Mouse (Mus musculus) neural tube, embryonic 12.5 days (tissue): ENCODE results near the gene Umps. TPM values are rescaled to one million over a fixed set of nuclear protein-coding genes. Genes with fewer than 3 reads are reported as not detected.
A peak's percentile ranks its signal among the peaks of the same experiment; 100 is the strongest.

Source experiments
- ATAC-seq: fragments of 200-750 bp; cut with Nextera tagmentation; 2 replicates; pipeline ENCODE4 v1.8.0; 2017; ENCODE audit warnings: low read depth, mild to moderate bottlenecking, moderate TSS enrichment, moderate library complexity; ENCODE audit not compliant: low FRiP score
- H3K27ac ChIP-seq: fragments of 300-500 bp; sonication (generic); 2 replicates; pipeline ENCODE4 v1.5.1; 2016
- H3K27me3 ChIP-seq: fragments of 300-500 bp; sonication (generic); replicated peaks from 2 replicates; pipeline ENCODE4 v1.6.1; 2016; ENCODE audit warnings: mild to moderate bottlenecking
- H3K36me3 ChIP-seq: fragments of 300-500 bp; sonication (generic); 2 replicates; pipeline ENCODE4 v1.6.1; 2016; ENCODE audit warnings: mild to moderate bottlenecking
- H3K4me1 ChIP-seq: fragments of 300-500 bp; sonication (generic); 2 replicates; pipeline ENCODE4 v1.6.1; 2016
- H3K4me2 ChIP-seq: fragments of 300-500 bp; sonication (generic); replicated peaks from 2 replicates; pipeline ENCODE4 v1.6.1; 2016; ENCODE audit warnings: mild to moderate bottlenecking
- H3K4me3 ChIP-seq: fragments of 300-500 bp; sonication (generic); 2 replicates; pipeline ENCODE4 v1.5.1; 2016
- H3K9ac ChIP-seq: fragments of 300-500 bp; sonication (generic); 2 replicates; pipeline ENCODE4 v1.6.1; 2016; ENCODE audit warnings: mild to moderate bottlenecking
- H3K9me3 ChIP-seq: fragments of 300-500 bp; sonication (generic); 2 replicates; pipeline ENCODE4 v1.6.1; 2016; ENCODE audit warnings: mild to moderate bottlenecking
- WGBS: fragments of 180-500 bp; shearing (Covaris S2); methylation state at CpG from one replicate; pipeline ENCODE4 v1.1.7; 2016; 5-methylcytosine and 5-hydroxymethylcytosine counted together
- polyA plus RNA-seq: library from polyadenylated mRNA; unstranded; fragments of >200 nt; fragmentation: Nextera tagmentation; extraction: Ambion mirVana; gene quantifications from 2 replicates; pipeline ENCODE4 v1.2.1, GENCODE M21; 2016

The Umps gene
- polyA plus RNA-seq: 36.8 and 38.2 TPM in 2 replicates

DNA sequence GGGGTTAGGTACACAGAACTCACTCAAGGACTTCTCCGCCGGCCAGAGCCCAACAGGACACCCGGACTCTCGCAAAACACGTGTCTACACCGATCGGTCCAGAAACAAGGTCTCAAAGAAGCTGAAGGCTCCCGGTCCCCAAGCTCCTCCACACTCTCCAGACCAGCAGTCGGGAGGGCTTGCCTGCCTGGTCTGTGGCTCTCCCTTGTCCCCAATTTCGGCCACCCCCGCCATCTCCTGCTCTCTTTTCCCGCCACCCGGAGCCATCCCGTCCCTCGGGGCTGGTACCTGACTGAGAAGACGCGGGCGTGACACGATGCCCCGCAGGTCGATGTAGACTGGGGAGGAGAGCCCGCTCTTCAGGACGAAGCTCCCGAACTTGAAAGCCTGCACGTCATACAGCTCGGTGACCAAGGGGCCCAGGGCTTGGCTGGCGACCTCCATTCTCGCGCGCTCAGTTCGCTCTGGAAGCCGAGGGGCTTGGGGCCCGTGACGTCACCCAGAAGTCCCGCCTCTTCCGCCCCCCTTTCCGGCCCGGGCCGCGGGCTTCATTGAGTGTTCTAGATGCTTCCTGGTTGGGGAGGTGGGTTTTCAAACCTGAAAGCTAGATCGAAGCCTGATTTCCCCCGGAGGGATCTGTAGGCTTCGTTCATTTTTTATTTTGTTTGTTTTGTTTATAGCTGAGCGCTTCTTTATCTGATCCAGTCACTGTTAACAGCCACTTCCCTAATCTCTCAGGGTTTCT lies at the start of gene Umps:
Gene Umps, minus strand, starts transcription at position 501 of the 745 bp plus-strand sequence.
- peak; percentile 95 for ATAC-seq
- Histone ChIP-seq H3K27ac (no peak within 1 kb of the TSS), H3K9ac (peak within 1 kb of the TSS; percentile 66), H3K4me1 (peaks cover 9% of the 10 kb centered on the region; the same call in 1 of the 2 replicates), H3K4me2 (peak within 1 kb of the TSS; percentile 68), H3K27me3 (no peaks in the 10 kb centered on the region), H3K9me3 (no peaks in the 10 kb centered on the region), H3K36me3 (peaks cover 14% of the 10 kb centered on the region), H3K4me3 (peak within 1 kb of the TSS; percentile 77)
- WGBS: 2% methylated on average over 44 of the region's 44 CpGs

DNA sequence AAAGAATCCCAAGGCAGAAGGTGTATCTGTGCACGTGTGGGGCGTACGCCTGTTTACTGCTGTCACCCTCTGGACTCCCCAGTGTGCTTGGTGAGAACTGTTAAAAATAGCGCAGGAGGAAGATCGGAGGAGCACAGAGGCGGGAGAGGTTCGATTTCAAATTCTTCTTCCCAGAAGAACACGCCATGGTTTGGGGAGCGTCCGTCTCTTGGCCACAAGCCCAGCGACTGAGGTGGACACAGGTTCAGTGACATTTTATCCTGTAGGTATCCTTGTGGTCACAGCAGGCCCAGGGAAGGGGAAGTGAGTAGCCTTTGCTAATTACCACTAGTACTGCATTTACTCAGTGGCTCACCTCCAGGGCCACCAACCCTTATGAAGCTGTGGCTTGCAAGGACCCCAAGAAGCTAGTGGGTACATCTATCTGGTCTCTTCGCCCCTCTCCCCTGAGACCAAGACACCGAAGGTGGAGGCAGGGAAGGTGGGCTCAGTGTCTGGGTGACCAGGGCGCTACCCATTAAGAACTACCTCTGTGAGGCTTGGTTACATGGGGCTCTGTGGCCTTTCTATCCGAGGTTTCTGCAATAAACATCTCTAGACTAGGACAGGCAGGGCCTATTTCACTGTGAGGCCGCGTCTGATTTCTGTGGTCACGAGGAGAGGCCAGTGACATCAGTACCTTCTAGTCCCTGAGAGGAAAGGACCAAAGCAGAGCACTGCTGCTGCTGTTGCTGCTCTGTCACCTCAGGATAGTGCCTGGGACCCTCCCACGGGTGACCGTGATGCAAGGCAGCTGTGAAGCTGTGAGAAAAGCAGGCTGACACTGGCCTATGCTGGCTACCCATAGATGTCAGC lies 45.4 kb upstream of the Umps start:
- no peak overlapping the region for H3K4me3 ChIP-seq
- no peaks in the 10 kb centered on the region for H3K4me1 ChIP-seq
- no peaks in the 10 kb centered on the region for H3K9me3 ChIP-seq
- ATAC-seq: no peak
- no peak overlapping the region for H3K4me2 ChIP-seq
- no peaks in the 10 kb centered on the region for H3K27me3 ChIP-seq
- H3K36me3 ChIP-seq: peaks cover 74% of the 10 kb centered on the region
- no peak overlapping the region for H3K27ac ChIP-seq
- 92% methylated on average over 20 of the region's 20 CpGs for WGBS
- H3K9ac ChIP-seq: no peak overlapping the region

DNA sequence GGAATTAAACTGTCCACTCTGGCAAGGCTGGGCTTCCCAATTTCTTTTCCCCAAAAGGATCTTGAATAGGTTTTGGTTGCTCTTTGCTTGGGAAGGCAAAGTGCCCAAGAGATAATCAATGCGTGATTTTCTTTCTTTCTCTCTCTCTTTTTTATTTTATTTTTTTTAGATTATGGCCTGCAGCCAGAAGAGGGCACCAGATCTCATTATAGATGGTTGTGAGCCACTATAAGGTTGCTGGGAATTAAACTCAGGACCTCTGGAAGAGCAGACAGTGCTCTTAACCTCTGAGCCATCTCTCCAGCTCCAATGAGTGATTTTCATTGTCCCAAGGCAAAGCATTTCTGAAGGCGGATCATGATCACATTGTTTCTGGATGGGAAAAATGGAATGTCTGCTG lies 42.7 kb upstream of the Umps start:
- peaks cover 4% of the 10 kb centered on the region for H3K4me1 ChIP-seq
- H3K9me3 ChIP-seq: no peaks in the 10 kb centered on the region
- H3K36me3 ChIP-seq: peaks cover 51% of the 10 kb centered on the region
- 92% methylated on average over 2 of the region's 2 CpGs for WGBS
- no peak overlapping the region for H3K9ac ChIP-seq
- no peak overlapping the region for H3K4me3 ChIP-seq
- H3K4me2 ChIP-seq: no peak overlapping the region
- no peaks in the 10 kb centered on the region for H3K27me3 ChIP-seq
- ATAC-seq: no peak
- no peak overlapping the region for H3K27ac ChIP-seq

DNA sequence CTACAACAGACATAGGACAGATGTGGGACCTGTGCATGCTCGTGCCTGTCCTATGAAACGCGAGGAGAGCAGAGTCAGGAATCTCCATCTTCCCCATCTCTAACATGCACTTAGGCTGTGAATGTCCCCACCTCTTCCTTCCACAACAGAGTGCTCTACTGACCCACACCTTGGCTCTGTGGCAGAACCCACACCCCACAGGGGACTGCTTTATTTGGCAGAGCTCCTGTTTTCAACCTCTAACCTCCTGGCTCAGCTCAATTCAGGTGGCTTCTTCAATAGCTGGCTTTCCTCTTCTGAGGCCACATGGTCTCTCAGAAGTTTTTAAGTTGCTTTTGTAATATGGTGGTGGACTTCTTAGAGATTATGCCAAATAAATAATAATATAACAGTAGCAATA lies 39.1 kb upstream of the Umps start:
- Histone ChIP-seq H3K36me3 (peaks cover 26% of the 10 kb centered on the region), H3K27me3 (no peaks in the 10 kb centered on the region), H3K4me1 (peaks cover 14% of the 10 kb centered on the region), H3K27ac (no peak overlapping the region), H3K4me2 (no peak overlapping the region), H3K9me3 (no peaks in the 10 kb centered on the region), H3K4me3 (no peak overlapping the region), H3K9ac (no peak overlapping the region)
- WGBS: 100% methylated on average over 3 of the region's 3 CpGs
- ATAC-seq: no peak

DNA sequence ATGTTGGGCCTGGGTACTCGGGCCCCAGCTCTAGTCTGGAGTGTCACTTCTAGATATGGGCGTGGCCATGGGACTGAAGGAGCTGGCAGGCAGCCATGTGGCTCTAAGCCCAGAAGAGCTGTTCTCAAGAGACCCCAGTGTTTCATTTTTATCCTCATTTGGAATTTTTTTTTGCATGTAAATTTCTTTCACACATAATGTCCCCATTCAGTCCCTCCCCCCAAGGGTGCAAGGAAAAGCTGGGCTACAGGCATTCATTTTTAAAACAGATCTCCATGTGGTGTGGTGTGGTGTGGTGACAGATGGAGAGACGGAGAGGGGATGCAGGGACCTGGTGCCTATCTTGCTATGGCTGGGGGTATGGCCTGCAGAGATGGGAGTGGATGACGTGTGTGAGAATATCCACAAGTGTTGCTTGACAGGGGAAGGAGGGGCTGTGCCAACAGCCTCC lies 37.3 kb upstream of the Umps start:
- Histone ChIP-seq H3K4me2 (no peak overlapping the region), H3K4me3 (no peak overlapping the region)
- 39% methylated on average over 4 of the region's 4 CpGs for WGBS

DNA sequence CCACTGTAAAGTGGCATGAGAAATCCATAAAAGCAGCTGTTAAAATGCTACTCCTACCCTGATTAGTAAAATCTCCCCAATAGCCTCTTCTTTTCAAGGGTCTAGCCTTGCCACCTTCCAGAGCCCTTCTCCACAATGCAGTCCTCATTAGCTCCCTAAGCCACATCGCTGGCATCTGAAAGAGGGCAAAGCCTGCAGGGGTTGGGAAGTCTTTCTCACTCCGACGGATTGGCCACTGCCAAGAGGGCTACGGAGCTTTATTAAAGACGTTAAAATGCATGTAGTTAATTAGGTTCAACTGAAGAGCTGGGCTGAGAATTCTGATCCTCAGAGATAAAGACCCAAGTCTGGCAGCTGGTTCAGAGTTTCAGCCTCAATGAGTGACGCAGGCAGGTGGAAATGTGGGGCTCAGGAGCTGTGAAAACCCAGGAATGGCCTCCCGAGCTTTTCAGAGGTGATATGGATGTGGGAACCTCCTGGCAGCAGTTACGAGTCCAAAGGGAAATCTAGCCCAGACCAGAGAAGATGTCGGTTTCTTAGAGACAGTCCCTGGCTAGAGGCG lies 36.8 kb upstream of the Umps start:
- 0 out of 2 replicates have a peak, but pooled peaks have one; percentile 5 for ATAC-seq

More for the DNA sequence above, 37.3 kb upstream of the Umps start:
- peaks cover 14% of the 10 kb centered on the region for H3K4me1 ChIP-seq
- peaks cover 8% of the 10 kb centered on the region; the same call in 1 of the 2 replicates for H3K36me3 ChIP-seq
- H3K9ac ChIP-seq: no peak overlapping the region
- H3K27ac ChIP-seq: no peak overlapping the region
- peak; percentile 86 for ATAC-seq
- H3K27me3 ChIP-seq: no peaks in the 10 kb centered on the region
- H3K9me3 ChIP-seq: no peaks in the 10 kb centered on the region

DNA sequence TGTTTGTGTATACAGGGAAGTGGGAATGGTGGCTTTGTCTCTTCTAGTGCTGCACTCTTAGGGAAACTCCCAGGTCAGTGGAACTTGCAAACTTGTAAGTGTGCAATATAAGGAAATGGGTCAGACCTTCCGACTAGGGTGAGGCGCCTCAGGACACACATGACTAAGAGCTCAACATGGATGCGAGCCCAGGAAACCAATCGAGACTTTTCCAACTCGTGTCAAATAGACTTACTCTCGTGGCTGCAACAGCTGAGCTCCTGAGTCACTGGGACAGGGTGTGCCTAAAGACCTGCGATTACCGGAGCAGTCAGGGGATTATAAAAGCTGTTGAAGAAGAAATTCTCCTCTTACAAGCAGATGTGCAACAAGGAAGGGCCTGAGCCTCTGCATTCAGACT lies 33.9 kb upstream of the Umps start:
- no peak overlapping the region for H3K4me2 ChIP-seq
- ATAC-seq: no peak
- H3K36me3 ChIP-seq: no peaks in the 10 kb centered on the region
- H3K4me3 ChIP-seq: no peak overlapping the region
- peaks cover 14% of the 10 kb centered on the region for H3K4me1 ChIP-seq
- H3K9ac ChIP-seq: no peak overlapping the region
- 83% methylated on average over 8 of the region's 8 CpGs for WGBS
- no peak overlapping the region for H3K27ac ChIP-seq
- no peaks in the 10 kb centered on the region for H3K9me3 ChIP-seq
- 0 out of 2 replicates have a peak, but pooled peaks cover 3% of the 10 kb centered on the region for H3K27me3 ChIP-seq

More for the DNA sequence above, 36.8 kb upstream of the Umps start:
- H3K9ac ChIP-seq: no peak overlapping the region
- 0 out of 2 replicates have a peak overlapping the region, but pooled peaks have one; percentile 27 for H3K27ac ChIP-seq
- H3K4me1 ChIP-seq: peaks cover 14% of the 10 kb centered on the region
- no peak overlapping the region for H3K4me3 ChIP-seq
- H3K4me2 ChIP-seq: no peak overlapping the region
- 0 out of 2 replicates have a peak, but pooled peaks cover 6% of the 10 kb centered on the region for H3K36me3 ChIP-seq
- H3K9me3 ChIP-seq: no peaks in the 10 kb centered on the region
- 67% methylated on average over 10 of the region's 10 CpGs for WGBS
- H3K27me3 ChIP-seq: no peaks in the 10 kb centered on the region

DNA sequence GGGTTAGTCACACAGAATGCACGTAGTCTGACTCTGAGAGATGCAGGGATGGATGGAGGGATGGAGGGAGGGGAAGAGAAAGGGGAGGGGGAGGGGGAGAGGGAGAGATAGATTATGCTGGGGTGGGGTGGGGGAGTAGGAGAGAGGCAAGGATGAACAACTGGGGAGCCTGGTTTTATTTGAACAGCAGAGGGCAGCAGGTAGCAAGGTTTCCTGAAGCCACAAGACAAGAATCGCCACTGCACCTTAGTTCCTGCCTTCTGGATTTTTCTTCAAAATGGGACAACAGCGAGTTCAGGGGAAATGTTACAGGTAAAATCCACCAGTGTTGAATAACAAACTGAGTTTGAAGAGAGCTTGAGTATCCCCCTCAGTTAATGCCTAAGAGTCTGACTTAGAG lies 32.5 kb upstream of the Umps start:
- H3K4me2 ChIP-seq: no peak overlapping the region
- H3K4me1 ChIP-seq: peaks cover 8% of the 10 kb centered on the region
- WGBS: 31% methylated on average over 3 of the region's 3 CpGs
- no peak overlapping the region for H3K27ac ChIP-seq
- no peak overlapping the region for H3K4me3 ChIP-seq
- H3K36me3 ChIP-seq: no peaks in the 10 kb centered on the region
- no peaks in the 10 kb centered on the region for H3K9me3 ChIP-seq
- no peak overlapping the region for H3K9ac ChIP-seq
- ATAC-seq: no peak
- 0 out of 2 replicates have a peak, but pooled peaks cover 3% of the 10 kb centered on the region for H3K27me3 ChIP-seq

DNA sequence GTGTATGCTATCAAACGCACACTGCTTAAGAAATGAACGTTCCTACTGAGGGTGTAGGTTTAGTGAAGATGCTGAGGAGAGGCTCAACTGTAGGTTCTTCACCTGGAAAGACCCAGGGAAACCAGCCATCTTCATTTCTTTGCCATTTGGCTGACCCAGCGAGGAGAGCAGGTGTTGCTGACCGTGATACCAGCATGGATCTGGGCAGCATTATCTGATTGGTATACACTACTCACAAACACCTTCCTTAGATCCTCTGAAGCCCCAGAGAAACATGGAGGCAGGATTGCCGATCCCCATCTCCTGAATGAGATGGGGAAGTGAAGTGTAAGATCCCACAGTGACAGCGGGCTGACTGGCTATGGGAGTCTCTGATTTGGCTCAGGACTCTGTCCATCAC lies 31.2 kb upstream of the Umps start:
- Histone ChIP-seq H3K36me3 (no peaks in the 10 kb centered on the region), H3K9ac (no peak overlapping the region), H3K27ac (no peak overlapping the region), H3K4me3 (no peak overlapping the region), H3K4me2 (no peak overlapping the region), H3K27me3 (0 out of 2 replicates have a peak, but pooled peaks cover 3% of the 10 kb centered on the region), H3K4me1 (no peaks in the 10 kb centered on the region), H3K9me3 (no peaks in the 10 kb centered on the region)
- ATAC-seq: no peak
- 81% methylated on average over 6 of the region's 6 CpGs for WGBS

DNA sequence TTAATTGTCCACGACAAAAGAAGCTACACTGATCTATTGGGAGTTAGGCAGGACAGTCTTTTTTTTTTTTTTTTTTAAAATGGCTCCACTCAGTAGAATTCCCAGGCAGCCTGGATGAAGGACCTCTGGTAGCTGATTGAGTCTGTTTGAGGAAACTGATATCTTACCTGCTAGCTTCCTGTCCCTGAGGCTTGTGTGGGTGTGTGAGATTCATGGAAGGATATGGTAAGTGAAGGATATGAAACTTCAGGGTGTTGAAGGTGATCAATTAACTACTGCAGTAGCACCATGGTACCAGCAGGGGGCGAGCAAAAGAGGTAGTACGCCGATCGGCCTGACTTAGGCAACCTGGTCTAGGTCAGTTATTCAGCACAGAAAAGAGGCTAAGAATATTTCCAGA lies 29.2 kb upstream of the Umps start:
- Histone ChIP-seq H3K27ac (no peak overlapping the region), H3K36me3 (no peaks in the 10 kb centered on the region), H3K4me2 (no peak overlapping the region), H3K4me3 (no peak overlapping the region), H3K9ac (no peak overlapping the region), H3K27me3 (0 out of 2 replicates have a peak, but pooled peaks cover 3% of the 10 kb centered on the region), H3K4me1 (no peaks in the 10 kb centered on the region), H3K9me3 (no peaks in the 10 kb centered on the region)
- no peak for ATAC-seq
- 15% methylated on average over 5 of the region's 5 CpGs for WGBS

DNA sequence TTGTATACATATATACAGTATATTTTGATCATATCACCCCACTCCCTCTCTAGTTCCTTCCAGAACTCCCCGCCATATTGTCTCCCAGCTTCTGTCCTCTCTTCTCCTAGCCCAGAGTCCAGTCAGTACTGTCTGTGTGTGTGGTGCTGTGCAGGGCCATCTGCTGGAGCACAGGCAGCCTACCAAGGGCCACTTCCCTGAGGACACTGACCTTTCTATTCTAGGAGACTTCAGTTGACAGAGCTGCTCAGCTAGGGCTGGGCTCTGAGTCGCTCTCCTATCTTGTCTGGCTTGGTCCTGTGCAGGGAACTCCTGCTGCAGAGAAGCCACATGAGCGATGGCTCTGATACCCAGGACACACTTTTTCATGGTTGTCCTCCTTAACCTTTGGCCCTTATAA lies 28.7 kb upstream of the Umps start:
- Histone ChIP-seq H3K9me3 (no peaks in the 10 kb centered on the region), H3K36me3 (no peaks in the 10 kb centered on the region), H3K27ac (no peak overlapping the region), H3K4me3 (no peak overlapping the region), H3K4me2 (no peak overlapping the region), H3K4me1 (no peaks in the 10 kb centered on the region), H3K27me3 (0 out of 2 replicates have a peak, but pooled peaks cover 3% of the 10 kb centered on the region), H3K9ac (no peak overlapping the region)
- no peak for ATAC-seq
- 79% methylated on average over 3 of the region's 3 CpGs for WGBS

DNA sequence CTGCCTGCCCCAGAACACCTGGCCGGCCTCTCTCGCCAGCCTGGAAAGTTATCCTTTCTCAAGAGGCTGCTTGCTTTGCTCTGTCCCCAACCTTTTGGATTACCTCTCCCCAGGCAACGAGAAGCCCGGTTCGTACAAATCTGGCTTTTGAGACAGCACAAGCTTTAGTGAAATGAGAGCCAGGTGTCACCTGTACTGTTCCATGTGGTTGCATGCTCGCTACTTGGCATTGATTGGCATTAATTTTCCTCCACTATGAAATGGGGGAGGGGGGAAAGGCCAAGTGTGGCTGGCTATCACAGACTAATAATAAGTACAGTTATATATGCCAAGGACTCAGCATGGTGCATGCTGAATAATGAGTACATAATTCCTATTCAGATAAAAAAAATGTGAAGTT lies 27.5 kb upstream of the Umps start:
- H3K4me3 ChIP-seq: no peak overlapping the region
- ATAC-seq: no peak
- no peaks in the 10 kb centered on the region for H3K9me3 ChIP-seq
- no peak overlapping the region for H3K9ac ChIP-seq
- no peak overlapping the region for H3K4me2 ChIP-seq
- H3K27ac ChIP-seq: no peak overlapping the region
- no peaks in the 10 kb centered on the region; the same call in 1 of the 2 replicates for H3K36me3 ChIP-seq
- 0 out of 2 replicates have a peak, but pooled peaks cover 3% of the 10 kb centered on the region for H3K27me3 ChIP-seq
- H3K4me1 ChIP-seq: no peaks in the 10 kb centered on the region
- WGBS: 91% methylated on average over 6 of the region's 6 CpGs
